Comparison of ENCODE assay signal across 9 mouse cellular contexts in genomic region chr3:50905274-50905992, GRCm38 (mm10).
DNase-seq lines count a peak whose midpoint lies in the region; ATAC-seq and TF ChIP-seq lines count a peak whose summit lies in the region.
"Had no signal": no experiment of that assay in that cellular context is flagged by ENCODE, and none has a peak within 500 bp of the region (broad histone marks: within the 10 kb centered on the region; RNA-seq: fewer than 3 reads in every experiment).

No protein-coding gene starts in this region.

- H3K4me3 ChIP-seq in hindbrain, embryonic 13.5 days = peak overlapping the region; percentile 7; the same call in 1 of the 2 replicates
- no peak overlapping the region for H3K4me3 ChIP-seq in limb, embryonic 12.5 days (replicated peaks)
- peak overlapping the region; percentile 7 for H3K4me3 ChIP-seq in myocyte

- H3K4me2 ChIP-seq in hindbrain, embryonic 13.5 days = peak overlapping the region; percentile 52
- peak overlapping the region; percentile 55 for H3K4me2 ChIP-seq in limb, embryonic 12.5 days
- H3K4me2 ChIP-seq in myocyte (ENCODE audit: low read depth) = peak overlapping the region; percentile 93

- no peak for TF ChIP-seq POLR2A in myocyte (IDR thresholded peaks at IDR 0.05; ENCODE audit: insufficient read length, low read depth)

- peak overlapping the region; percentile 62 for H3K27ac ChIP-seq in hindbrain, embryonic 13.5 days
- peak overlapping the region; percentile 83 for H3K27ac ChIP-seq in limb, embryonic 12.5 days
- H3K27ac ChIP-seq: macrophage had no signal

- no peaks in the 10 kb centered on the region for H3K27me3 ChIP-seq in hindbrain, embryonic 13.5 days
- H3K27me3 ChIP-seq in limb, embryonic 12.5 days = no peaks in the 10 kb centered on the region
- H3K27me3 ChIP-seq in myocyte (ENCODE audit: control insufficient read depth, insufficient read depth, insufficient read length) = no peaks in the 10 kb centered on the region

- no peaks in the 10 kb centered on the region for H3K79me2 ChIP-seq in myocyte (ENCODE audit: control insufficient read depth, insufficient read depth)

- peak; percentile 3 for DNase-seq in A20 (ENCODE audit: low read depth, low spot score)
- DNase-seq in cerebellum, adult 9-11 months = peak; percentile 33
- DNase-seq in adrenal gland, postnatal 4 days (ENCODE audit: low spot score in 2 of 2) = no peak
- DNase-seq in frontal cortex, postnatal 14 days (ENCODE audit: low spot score in 2 of 2) = no peak

- H3ac ChIP-seq in myocyte (ENCODE audit: control insufficient read depth, insufficient read length) = no peak overlapping the region

- 14% methylated on average over 16 of the region's 16 CpGs for WGBS in hindbrain, embryonic 13.5 days
- 13% methylated on average over 16 of the region's 16 CpGs for WGBS in limb, embryonic 12.5 days

- 0 out of 2 replicates have a peak overlapping the region, but pooled peaks have one; percentile 30 for H3K9ac ChIP-seq in hindbrain, embryonic 13.5 days
- H3K9ac ChIP-seq in limb, embryonic 12.5 days (replicated peaks) = peak overlapping the region; percentile 35; the same call in 1 of the 2 replicates

- H3K36me3 ChIP-seq in hindbrain, embryonic 13.5 days = no peaks in the 10 kb centered on the region
- no peaks in the 10 kb centered on the region for H3K36me3 ChIP-seq in limb, embryonic 12.5 days
- no peaks in the 10 kb centered on the region for H3K36me3 ChIP-seq in myocyte (ENCODE audit: control insufficient read depth, insufficient read depth)

- ATAC-seq in hindbrain, embryonic 13.5 days (ENCODE audit: low FRiP score) = peak; percentile 52
- peak; percentile 46; the same call in 1 of the 2 replicates for ATAC-seq in limb, embryonic 12.5 days (ENCODE audit: insufficient number of reproducible peaks, insufficient read depth, low FRiP score, low TSS enrichment, low read depth)
- ATAC-seq in frontal cortex, adult (ENCODE audit: low TSS enrichment) = no peak

- peaks cover 29% of the 10 kb centered on the region for H3K4me1 ChIP-seq in hindbrain, embryonic 13.5 days (replicated peaks)
- peaks cover 34% of the 10 kb centered on the region for H3K4me1 ChIP-seq in limb, embryonic 12.5 days (replicated peaks)

- no peaks in the 10 kb centered on the region for H3K9me3 ChIP-seq in hindbrain, embryonic 13.5 days
- no peaks in the 10 kb centered on the region for H3K9me3 ChIP-seq in limb, embryonic 12.5 days

TF ChIP-seq in myocyte, 11 proteins besides CTCF, POLR2A, EP300 and RAD21:
- TF ChIP-seq MYOG (IDR thresholded peaks at IDR 0.05; ENCODE audit: control insufficient read depth in 1 of 3, insufficient read depth in 1 of 3, insufficient read length in 2 of 3, low read depth in 2 of 3) (no peak), CEBPB (IDR thresholded peaks at IDR 0.05; ENCODE audit: insufficient read depth, poor library complexity, severe bottlenecking) (no peak), E2F4 (IDR thresholded peaks at IDR 0.05; ENCODE audit: insufficient read depth) (no peak), USF1 (IDR thresholded peaks at IDR 0.05; ENCODE audit: low read depth) (no peak)

Comparison
In these comparisons a context has a peak if more than half of its experiments do, and no peak if none do; other contexts are left out.
1. DNase-seq: peak in A20 (single experiment) and cerebellum, adult 9-11 months (single experiment); none in adrenal gland, postnatal 4 days (0 of 2) and frontal cortex, postnatal 14 days (0 of 2).
2. Peak in every context shown above with its lines, with median percentiles within 50 percentile points of each other: H3K4me2 ChIP-seq.